11 mouse cellular contexts compared by ENCODE assay signal in genomic region chr4:134659354-134660301, GRCm38 (mm10). TPM values are rescaled to one million over a fixed set of nuclear protein-coding genes. Genes with fewer than 3 reads are reported as not detected.
DNase-seq lines count a peak whose midpoint lies in the region; ATAC-seq and TF ChIP-seq lines count a peak whose summit lies in the region.
"Had no signal": no experiment of that assay in that cellular context is flagged by ENCODE, and none has a peak within 500 bp of the region (broad histone marks: within the 10 kb centered on the region; RNA-seq: fewer than 3 reads in every experiment).

No protein-coding gene starts in this region.

- no peaks in the 10 kb centered on the region for H3K9me3 ChIP-seq in embryonic facial prominence, embryonic 11.5 days (replicated peaks; ENCODE audit: control insufficient read depth, low read length)
- H3K9me3 ChIP-seq in hindbrain, postnatal 0 days (ENCODE audit: low read length) = no peaks in the 10 kb centered on the region
- no peaks in the 10 kb centered on the region for H3K9me3 ChIP-seq in neural tube, embryonic 14.5 days (ENCODE audit: control insufficient read depth, low read length)

- no peaks in the 10 kb centered on the region for H3K27me3 ChIP-seq in embryonic facial prominence, embryonic 11.5 days (ENCODE audit: control insufficient read depth, insufficient read depth, low read length)
- H3K27me3 ChIP-seq in hindbrain, postnatal 0 days (ENCODE audit: insufficient read depth, low read length) = no peaks in the 10 kb centered on the region
- no peaks in the 10 kb centered on the region for H3K27me3 ChIP-seq in neural tube, embryonic 14.5 days (ENCODE audit: control insufficient read depth, insufficient read depth, low read length)

- TF ChIP-seq CTCF in hindbrain, postnatal 0 days (IDR thresholded peaks at IDR 0.05; ENCODE audit: low read depth) = peak; percentile 49

- H3K4me3 ChIP-seq in embryonic facial prominence, embryonic 11.5 days (ENCODE audit: low read depth, low read length) = no peak overlapping the region
- H3K4me3 ChIP-seq in hindbrain, postnatal 0 days (ENCODE audit: low read length) = peak overlapping the region; percentile 2; the same call in 1 of the 2 replicates
- H3K4me3 ChIP-seq in neural tube, embryonic 14.5 days (ENCODE audit: low read depth, low read length) = no peak overlapping the region
- H3K4me3 ChIP-seq: erythroblast, embryonic 14.5 days had no signal

- no peaks in the 10 kb centered on the region for H3K36me3 ChIP-seq in embryonic facial prominence, embryonic 11.5 days (replicated peaks; ENCODE audit: control insufficient read depth, insufficient read depth, low read depth, low read length)
- H3K36me3 ChIP-seq in hindbrain, postnatal 0 days (ENCODE audit: insufficient read depth, low read length) = no peaks in the 10 kb centered on the region
- no peaks in the 10 kb centered on the region for H3K36me3 ChIP-seq in neural tube, embryonic 14.5 days (ENCODE audit: control insufficient read depth, insufficient read depth, low read length)

- peak overlapping the region; percentile 10 for H3K9ac ChIP-seq in embryonic facial prominence, embryonic 11.5 days (replicated peaks; ENCODE audit: low read length)
- peak overlapping the region; percentile 28; the same call in 1 of the 2 replicates for H3K9ac ChIP-seq in hindbrain, postnatal 0 days (replicated peaks; ENCODE audit: low read length)
- H3K9ac ChIP-seq in neural tube, embryonic 14.5 days (replicated peaks; ENCODE audit: low read depth, low read length) = 0 out of 2 replicates have a peak overlapping the region, but pooled peaks have one; percentile 41

- no peaks in the 10 kb centered on the region for H3K4me1 ChIP-seq in embryonic facial prominence, embryonic 11.5 days (ENCODE audit: control insufficient read depth, insufficient read depth, low read length)
- peaks cover 26% of the 10 kb centered on the region; the same call in 1 of the 2 replicates for H3K4me1 ChIP-seq in hindbrain, postnatal 0 days (ENCODE audit: insufficient read depth, low read length)
- peaks cover 24% of the 10 kb centered on the region for H3K4me1 ChIP-seq in neural tube, embryonic 14.5 days (ENCODE audit: control insufficient read depth, insufficient read depth, low read length)

- H3K4me2 ChIP-seq in embryonic facial prominence, embryonic 11.5 days (ENCODE audit: low read depth, low read length) = peak overlapping the region; percentile 41
- H3K4me2 ChIP-seq in hindbrain, postnatal 0 days (ENCODE audit: low read depth, low read length) = peak overlapping the region; percentile 41
- peak overlapping the region; percentile 42 for H3K4me2 ChIP-seq in neural tube, embryonic 14.5 days (ENCODE audit: low read depth, low read length)

- peak; percentile 35 for DNase-seq in kidney, postnatal 10 days
- DNase-seq in kidney, postnatal 14 days = no peak
- DNase-seq in embryonic facial prominence, embryonic 11.5 days (ENCODE audit: low spot score) = peak; percentile 61
- DNase-seq in hindbrain, postnatal 0 days (ENCODE audit: low spot score) = peak; percentile 57
- no peak for DNase-seq in spleen, postnatal 14 days (ENCODE audit: low spot score in 2 of 2)
- DNase-seq in left cerebral cortex, postnatal 25 days (ENCODE audit: low spot score in 2 of 2) = no peak
- no peak for DNase-seq in spleen, adult 12 weeks (ENCODE audit: low spot score)
- DNase-seq: thymus, adult 18-20 months had no signal

- 20% methylated on average over 27 of the region's 27 CpGs for WGBS in embryonic facial prominence, embryonic 11.5 days
- WGBS in hindbrain, postnatal 0 days = 12% methylated on average over 27 of the region's 27 CpGs
- 8% methylated on average over 27 of the region's 27 CpGs for WGBS in neural tube, embryonic 14.5 days

- ATAC-seq in embryonic facial prominence, embryonic 11.5 days (replicated peaks; ENCODE audit: insufficient number of reproducible peaks, low FRiP score, low TSS enrichment, low read depth) = no peak; the same call in 1 of the 2 replicates
- ATAC-seq in hindbrain, postnatal 0 days = peak; percentile 41
- peak; percentile 39; the same call in 1 of the 2 replicates for ATAC-seq in neural tube, embryonic 14.5 days (ENCODE audit: low read depth)
- ATAC-seq: activated CD4-positive, CD25-positive, alpha-beta regulatory T cell, adult 4 months had no signal

- intact Hi-C loops in left cerebral cortex, postnatal 25 days (cut with DNase I) = no loop called here

- H3K27ac ChIP-seq in embryonic facial prominence, embryonic 11.5 days (replicated peaks; ENCODE audit: low read depth, low read length) = no peak overlapping the region
- H3K27ac ChIP-seq in hindbrain, postnatal 0 days = peak overlapping the region; percentile 65; the same call in 1 of the 2 replicates
- H3K27ac ChIP-seq in neural tube, embryonic 14.5 days (ENCODE audit: low read depth, low read length) = peak overlapping the region; percentile 79

RNA-seq across cellular contexts. Expression of gene Man1c1, which starts 44.5 kb away (rescaled TPM):
- polyA plus RNA-seq in embryonic facial prominence, embryonic 11.5 days (2014; fragmentation: Nextera tagmentation; extraction: Ambion mirVana) = 1.9 and 3.3 TPM in 2 replicates
- total RNA-seq in hindbrain, postnatal 0 days (2014; rRNA removed) = 36.1 and 40.5 TPM in 2 replicates
- 5.8 and 7.1 TPM in 2 replicates for polyA plus RNA-seq in hindbrain, postnatal 0 days (2015; fragmentation: Nextera tagmentation; extraction: Ambion mirVana)
- 5.6 and 7.3 TPM in 2 replicates for polyA plus RNA-seq in neural tube, embryonic 14.5 days (2014; fragmentation: Nextera tagmentation; extraction: Ambion mirVana)
- total RNA-seq in left cerebral cortex, postnatal 25 days (2021) = 10 to 100 TPM; 42.3 to 42.7 TPM

Comparison
In these comparisons a context has a peak if more than half of its experiments do, and no peak if none do; other contexts are left out.
1. DNase-seq: peak in kidney, postnatal 10 days (single experiment), embryonic facial prominence, embryonic 11.5 days (single experiment) and hindbrain, postnatal 0 days (single experiment); none in kidney, postnatal 14 days (single experiment), spleen, postnatal 14 days (0 of 2), left cerebral cortex, postnatal 25 days (0 of 2) and spleen, adult 12 weeks (single experiment).
2. Peak in every context shown above with its lines, with median percentiles within 50 percentile points of each other: H3K4me2 ChIP-seq and H3K9ac ChIP-seq.